In genomic region chr7:142661046-142661445, GRCm38 (mm10) we compare ENCODE assay signal across 10 mouse cellular contexts. TPM values are rescaled to one million over a fixed set of nuclear protein-coding genes. Genes with fewer than 3 reads are reported as not detected.
DNase-seq lines count a peak whose midpoint lies in the region; ATAC-seq lines count a peak whose summit lies in the region.
"Had no signal": no experiment of that assay in that cellular context is flagged by ENCODE, and none has a peak within 500 bp of the region (broad histone marks: within the 10 kb centered on the region; RNA-seq: fewer than 3 reads in every experiment).

No protein-coding gene starts in this region.

- peak overlapping the region; percentile 90 for H3K27ac ChIP-seq in liver, embryonic 11.5 days (ENCODE audit: low read depth, low read length)
- no peak overlapping the region for H3K27ac ChIP-seq in forebrain, embryonic 15.5 days (replicated peaks)
- peak overlapping the region; percentile 79 for H3K27ac ChIP-seq in liver, embryonic 12.5 days
- peak overlapping the region; percentile 91 for H3K27ac ChIP-seq in stomach, embryonic 15.5 days

- no peaks in the 10 kb centered on the region for H3K9me3 ChIP-seq in liver, embryonic 11.5 days (ENCODE audit: control insufficient read depth, low read length)
- no peaks in the 10 kb centered on the region for H3K9me3 ChIP-seq in forebrain, embryonic 15.5 days
- H3K9me3 ChIP-seq in liver, embryonic 12.5 days (replicated peaks) = no peaks in the 10 kb centered on the region
- H3K9me3 ChIP-seq in stomach, embryonic 15.5 days = no peaks in the 10 kb centered on the region

- no peak for ATAC-seq in liver, embryonic 11.5 days (replicated peaks; ENCODE audit: low FRiP score)
- no peak for ATAC-seq in forebrain, embryonic 15.5 days (replicated peaks)
- no peak for ATAC-seq in liver, embryonic 12.5 days
- ATAC-seq in stomach, embryonic 15.5 days (ENCODE audit: insufficient read depth, low FRiP score, low read depth) = no peak

- H3K4me2 ChIP-seq in liver, embryonic 11.5 days = peak overlapping the region; percentile 63
- H3K4me2 ChIP-seq in forebrain, embryonic 15.5 days (replicated peaks) = no peak overlapping the region
- peak overlapping the region; percentile 55 for H3K4me2 ChIP-seq in liver, embryonic 12.5 days
- peak overlapping the region; percentile 66 for H3K4me2 ChIP-seq in stomach, embryonic 15.5 days

- H3K4me1 ChIP-seq in liver, embryonic 11.5 days (replicated peaks; ENCODE audit: control insufficient read depth, insufficient read depth, low read length) = peaks cover 4% of the 10 kb centered on the region; the same call in 1 of the 2 replicates
- H3K4me1 ChIP-seq in forebrain, embryonic 15.5 days = peaks cover 33% of the 10 kb centered on the region
- peaks cover 17% of the 10 kb centered on the region; the same call in 1 of the 2 replicates for H3K4me1 ChIP-seq in liver, embryonic 12.5 days
- H3K4me1 ChIP-seq in stomach, embryonic 15.5 days = peaks cover 26% of the 10 kb centered on the region; the same call in 1 of the 2 replicates

- no peak for DNase-seq in liver, embryonic 11.5 days (ENCODE audit: low spot score)
- DNase-seq in liver = no peak
- no peak for DNase-seq in adrenal gland, postnatal 25 days
- no peak for DNase-seq in adrenal gland, adult (ENCODE audit: inconsistent age in 2 of 2, low spot score in 1 of 2)
- no peak for DNase-seq in lung, postnatal 25 days (ENCODE audit: low spot score)
- DNase-seq: thymus, adult 2 months had no signal

- peak overlapping the region; percentile 59 for H3K4me3 ChIP-seq in liver, embryonic 11.5 days (ENCODE audit: low read depth, low read length)
- H3K4me3 ChIP-seq in forebrain, embryonic 15.5 days = peak overlapping the region; percentile 24; the same call in 1 of the 2 replicates
- peak overlapping the region; percentile 45 for H3K4me3 ChIP-seq in liver, embryonic 12.5 days
- peak overlapping the region; percentile 53 for H3K4me3 ChIP-seq in stomach, embryonic 15.5 days (replicated peaks)

- peak overlapping the region; percentile 76 for H3K9ac ChIP-seq in liver, embryonic 11.5 days (ENCODE audit: low read depth, low read length)
- no peak overlapping the region for H3K9ac ChIP-seq in forebrain, embryonic 15.5 days (replicated peaks)
- H3K9ac ChIP-seq in liver, embryonic 12.5 days = peak overlapping the region; percentile 60
- peak overlapping the region; percentile 47 for H3K9ac ChIP-seq in stomach, embryonic 15.5 days

- 2% methylated on average over 25 of the region's 25 CpGs for WGBS in liver, embryonic 11.5 days
- under 1% methylated on average over 25 of the region's 25 CpGs for WGBS in forebrain, embryonic 15.5 days
- WGBS in liver, embryonic 12.5 days (ENCODE audit: insufficient replicate concordance) = 2% methylated on average over 25 of the region's 25 CpGs
- WGBS in stomach, embryonic 15.5 days = 4% methylated on average over 25 of the region's 25 CpGs

- H3K36me3 ChIP-seq in liver, embryonic 11.5 days (ENCODE audit: control insufficient read depth, insufficient read depth, low read length) = no peaks in the 10 kb centered on the region
- no peaks in the 10 kb centered on the region for H3K36me3 ChIP-seq in forebrain, embryonic 15.5 days
- H3K36me3 ChIP-seq in liver, embryonic 12.5 days = no peaks in the 10 kb centered on the region
- no peaks in the 10 kb centered on the region for H3K36me3 ChIP-seq in stomach, embryonic 15.5 days

- H3K27me3 ChIP-seq in liver, embryonic 11.5 days (replicated peaks; ENCODE audit: control insufficient read depth, insufficient read depth, low read length) = peaks cover 100% of the 10 kb centered on the region
- H3K27me3 ChIP-seq in forebrain, embryonic 15.5 days = peaks cover 98% of the 10 kb centered on the region
- H3K27me3 ChIP-seq in liver, embryonic 12.5 days (replicated peaks) = peaks cover 100% of the 10 kb centered on the region
- peaks cover 77% of the 10 kb centered on the region for H3K27me3 ChIP-seq in stomach, embryonic 15.5 days (replicated peaks)

RNA-seq across cellular contexts. Expression of gene Igf2, which starts 5.6 kb away (rescaled TPM):
- 390 and 480 TPM in 2 replicates for polyA plus RNA-seq in liver, embryonic 11.5 days (2014; fragmentation: Nextera tagmentation; extraction: Ambion mirVana)
- 60.0 and 64.7 TPM in 2 replicates for polyA plus RNA-seq in forebrain, embryonic 15.5 days (2015; fragmentation: Nextera tagmentation; extraction: Ambion mirVana)
- polyA plus RNA-seq in liver, embryonic 12.5 days (2016; fragmentation: Nextera tagmentation; extraction: Ambion mirVana) = 354 and 377 TPM in 2 replicates
- 964 and 1,001 TPM in 2 replicates for polyA plus RNA-seq in stomach, embryonic 15.5 days (2015; fragmentation: Nextera tagmentation; extraction: Ambion mirVana)
- 6.7 and 7.9 TPM in 2 replicates for total RNA-seq in adrenal gland, postnatal 25 days (2021)

RNA-seq across cellular contexts. Expression of gene Gm49394, which starts 8.7 kb away (rescaled TPM):
- polyA plus RNA-seq in liver, embryonic 11.5 days (2014; fragmentation: Nextera tagmentation; extraction: Ambion mirVana) = not detected in 2 replicates
- polyA plus RNA-seq in forebrain, embryonic 15.5 days (2015; fragmentation: Nextera tagmentation; extraction: Ambion mirVana) = 0.04 and 0.11 TPM in 2 replicates
- not detected in 2 replicates for polyA plus RNA-seq in liver, embryonic 12.5 days (2016; fragmentation: Nextera tagmentation; extraction: Ambion mirVana)
- 0.10 and 0.14 TPM in 2 replicates for polyA plus RNA-seq in stomach, embryonic 15.5 days (2015; fragmentation: Nextera tagmentation; extraction: Ambion mirVana)
- total RNA-seq in adrenal gland, postnatal 25 days (2021) = not detected in 2 replicates
- polyA plus RNA-seq: cortical plate, adult 2 months had no signal
